Mouse (Mus musculus): ENCODE data around the gene Pias3. TPM values are rescaled to one million over a fixed set of nuclear protein-coding genes. Genes with fewer than 3 reads are reported as not detected.
A peak's percentile ranks its signal among the peaks of the same experiment; 100 is the strongest.

Gene Pias3
- total RNA-seq, 1 experiment: 14.6 TPM

DNA sequence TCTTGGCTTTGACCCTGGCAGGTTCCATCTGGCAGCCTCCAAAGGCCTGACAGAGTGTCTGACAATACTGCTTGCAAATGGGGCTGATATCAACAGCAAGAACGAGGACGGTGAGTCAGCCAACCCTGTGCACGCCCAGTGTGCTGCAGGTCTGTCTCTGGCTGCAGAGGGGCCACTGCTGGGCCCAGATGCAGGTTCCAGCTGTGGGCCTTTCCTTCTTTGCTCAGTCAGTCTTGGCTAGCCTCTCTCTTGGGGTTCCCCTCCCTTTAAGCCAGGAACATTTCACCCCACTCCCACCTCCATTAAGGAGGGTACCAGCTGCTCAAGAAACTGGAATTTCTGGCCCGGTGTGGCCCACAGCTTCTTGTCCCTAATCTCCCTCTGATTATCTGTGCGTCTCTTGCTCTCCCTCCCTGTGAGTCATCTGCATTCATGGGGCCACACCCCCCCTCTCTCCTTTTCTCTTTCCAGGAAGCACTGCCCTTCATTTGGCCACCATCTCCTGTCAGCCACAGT, 17.0 kb upstream of the Pias3 start:
- no peak overlapping the region for H3K4me3 ChIP-seq (ENCODE audit: insufficient read depth in 1 of 2, low read depth in 1 of 2, low read length in 2 of 2, poor library complexity in 1 of 2, severe bottlenecking in 1 of 2)
- H3K9ac ChIP-seq (ENCODE audit: insufficient read depth, low read depth, low read length, poor library complexity, severe bottlenecking): peak overlapping the region; percentile 18; the same call in 1 of the 2 replicates
- H3K27ac ChIP-seq (ENCODE audit: insufficient read depth, low read depth, low read length, poor library complexity, severe bottlenecking): peak overlapping the region; percentile 90
- peaks cover 25 to 29% of the 10 kb centered on the region in 2 experiments for H3K4me1 ChIP-seq (ENCODE audit: control insufficient read depth in 2 of 2, insufficient read depth in 2 of 2, low read length in 2 of 2, poor library complexity in 1 of 2)
- DNase-seq (ENCODE audit: low read depth, low spot score): no peak
- no peaks in the 10 kb centered on the region for H3K36me3 ChIP-seq (ENCODE audit: control insufficient read depth, insufficient read depth, low read length, poor library complexity, severe bottlenecking)
- no peaks in the 10 kb centered on the region for H3K9me3 ChIP-seq (ENCODE audit: control insufficient read depth, insufficient read depth, low read depth, low read length)
- TF ChIP-seq MAFK (IDR thresholded peaks at IDR 0.05; ENCODE audit: insufficient read depth, low read depth, low read length): no peak
- no peak for TF ChIP-seq ZNF384 (IDR thresholded peaks at IDR 0.05; ENCODE audit: low read depth, low read length)
- TF ChIP-seq CHD2 (IDR thresholded peaks at IDR 0.05; ENCODE audit: low read depth, low read length): no peak
- TF ChIP-seq HCFC1 (IDR thresholded peaks at IDR 0.05; ENCODE audit: borderline replicate concordance, insufficient read depth, low read length): no peak
- no peak for TF ChIP-seq ZC3H11A (IDR thresholded peaks at IDR 0.05; ENCODE audit: borderline replicate concordance, low read depth, low read length)
- in situ Hi-C loops (cut with MboI; ENCODE audit: low sequenced_read_pairs in 2 of 2, unreplicated experiment in 2 of 2): no loop called here

DNA sequence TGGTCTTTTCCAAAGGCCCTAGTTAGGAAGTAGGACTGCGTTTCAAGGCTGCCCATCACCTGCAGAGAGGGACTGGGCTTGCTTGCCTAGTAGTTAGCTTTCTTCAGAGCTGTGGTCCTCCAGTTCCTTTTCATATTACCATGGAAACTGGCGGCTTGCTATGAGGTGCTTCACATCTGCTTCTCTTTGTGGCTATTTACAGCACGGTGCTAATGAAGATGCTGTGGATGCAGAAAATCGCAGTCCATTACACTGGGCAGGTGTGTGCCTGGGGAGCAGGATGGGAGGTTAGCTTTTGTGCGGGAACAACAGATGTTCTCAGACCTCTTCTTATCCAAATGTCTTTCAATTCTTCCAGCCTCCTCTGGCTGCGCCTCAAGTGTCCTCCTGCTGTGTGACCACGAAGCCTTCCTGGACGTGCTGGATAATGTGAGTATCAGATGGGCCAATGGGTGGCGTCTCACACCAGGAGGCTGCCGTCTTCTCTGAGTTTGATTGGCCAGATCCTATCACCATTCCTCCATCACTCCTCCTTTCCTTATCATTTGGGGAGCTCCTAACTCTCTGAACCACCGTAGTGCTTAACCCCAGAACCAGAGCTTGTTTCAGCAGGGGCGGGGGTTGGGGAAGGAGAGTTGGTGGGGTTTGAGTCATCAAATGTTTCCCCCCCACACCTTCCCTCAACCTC, 15.8 kb upstream of the Pias3 start:
- DNase-seq (ENCODE audit: low read depth, low spot score): no peak
- TF ChIP-seq MAFK (IDR thresholded peaks at IDR 0.05; ENCODE audit: insufficient read depth, low read depth, low read length) (no peak), CHD2 (IDR thresholded peaks at IDR 0.05; ENCODE audit: low read depth, low read length) (no peak), HCFC1 (IDR thresholded peaks at IDR 0.05; ENCODE audit: borderline replicate concordance, insufficient read depth, low read length) (no peak), ZC3H11A (IDR thresholded peaks at IDR 0.05; ENCODE audit: borderline replicate concordance, low read depth, low read length) (no peak), ZNF384 (IDR thresholded peaks at IDR 0.05; ENCODE audit: low read depth, low read length) (no peak)
- Histone ChIP-seq H3K27ac (ENCODE audit: insufficient read depth, low read depth, low read length, poor library complexity, severe bottlenecking) (no peak overlapping the region), H3K9me3 (ENCODE audit: control insufficient read depth, insufficient read depth, low read depth, low read length) (no peaks in the 10 kb centered on the region), H3K4me1 (ENCODE audit: control insufficient read depth in 2 of 2, insufficient read depth in 2 of 2, low read length in 2 of 2, poor library complexity in 1 of 2) (peaks cover 27% of the 10 kb centered on the region in 2 experiments), H3K36me3 (ENCODE audit: control insufficient read depth, insufficient read depth, low read length, poor library complexity, severe bottlenecking) (no peaks in the 10 kb centered on the region), H3K4me3 (ENCODE audit: insufficient read depth in 1 of 2, low read depth in 1 of 2, low read length in 2 of 2, poor library complexity in 1 of 2, severe bottlenecking in 1 of 2) (no peak overlapping the region; a peak in 1 of 4 replicates), H3K9ac (ENCODE audit: insufficient read depth, low read depth, low read length, poor library complexity, severe bottlenecking) (no peak overlapping the region)
- in situ Hi-C loops (cut with MboI; ENCODE audit: low sequenced_read_pairs in 2 of 2, unreplicated experiment in 2 of 2): no loop called here

DNA sequence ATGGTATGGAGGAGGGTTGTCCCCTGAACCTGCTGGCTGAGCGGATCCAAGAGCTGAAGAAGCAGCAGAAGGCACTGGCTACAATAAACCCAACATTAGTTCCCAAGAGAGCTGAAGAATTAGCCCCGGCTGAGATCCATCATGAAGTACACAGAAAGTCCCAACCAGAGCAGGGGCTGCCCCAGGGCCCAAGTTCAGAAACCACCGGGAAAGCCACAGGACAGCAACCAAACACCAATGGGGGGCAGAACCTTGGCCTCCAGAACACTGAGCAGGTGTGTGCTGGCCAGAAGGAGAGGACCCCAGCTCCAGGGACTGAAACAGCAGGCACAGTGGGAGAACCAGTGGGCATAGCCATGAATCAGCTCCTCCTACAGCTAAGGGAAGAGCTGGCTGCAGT, 12.7 kb upstream of the Pias3 start:
- Histone ChIP-seq H3K9me3 (ENCODE audit: control insufficient read depth, insufficient read depth, low read depth, low read length) (no peaks in the 10 kb centered on the region), H3K36me3 (ENCODE audit: control insufficient read depth, insufficient read depth, low read length, poor library complexity, severe bottlenecking) (no peaks in the 10 kb centered on the region), H3K27ac (ENCODE audit: insufficient read depth, low read depth, low read length, poor library complexity, severe bottlenecking) (no peak overlapping the region), H3K4me3 (ENCODE audit: insufficient read depth in 1 of 2, low read depth in 1 of 2, low read length in 2 of 2, poor library complexity in 1 of 2, severe bottlenecking in 1 of 2) (no peak overlapping the region), H3K4me1 (ENCODE audit: control insufficient read depth in 2 of 2, insufficient read depth in 2 of 2, low read length in 2 of 2, poor library complexity in 1 of 2) (peaks cover 18 to 19% of the 10 kb centered on the region in 2 experiments), H3K9ac (ENCODE audit: insufficient read depth, low read depth, low read length, poor library complexity, severe bottlenecking) (no peak overlapping the region)
- in situ Hi-C loops (cut with MboI; ENCODE audit: low sequenced_read_pairs in 2 of 2, unreplicated experiment in 2 of 2): no loop called here
- TF ChIP-seq HCFC1 (IDR thresholded peaks at IDR 0.05; ENCODE audit: borderline replicate concordance, insufficient read depth, low read length) (no peak), CHD2 (IDR thresholded peaks at IDR 0.05; ENCODE audit: low read depth, low read length) (no peak), ZNF384 (IDR thresholded peaks at IDR 0.05; ENCODE audit: low read depth, low read length) (no peak), MAFK (IDR thresholded peaks at IDR 0.05; ENCODE audit: insufficient read depth, low read depth, low read length) (no peak), ZC3H11A (IDR thresholded peaks at IDR 0.05; ENCODE audit: borderline replicate concordance, low read depth, low read length) (no peak)
- no peak for DNase-seq (ENCODE audit: low read depth, low spot score)

DNA sequence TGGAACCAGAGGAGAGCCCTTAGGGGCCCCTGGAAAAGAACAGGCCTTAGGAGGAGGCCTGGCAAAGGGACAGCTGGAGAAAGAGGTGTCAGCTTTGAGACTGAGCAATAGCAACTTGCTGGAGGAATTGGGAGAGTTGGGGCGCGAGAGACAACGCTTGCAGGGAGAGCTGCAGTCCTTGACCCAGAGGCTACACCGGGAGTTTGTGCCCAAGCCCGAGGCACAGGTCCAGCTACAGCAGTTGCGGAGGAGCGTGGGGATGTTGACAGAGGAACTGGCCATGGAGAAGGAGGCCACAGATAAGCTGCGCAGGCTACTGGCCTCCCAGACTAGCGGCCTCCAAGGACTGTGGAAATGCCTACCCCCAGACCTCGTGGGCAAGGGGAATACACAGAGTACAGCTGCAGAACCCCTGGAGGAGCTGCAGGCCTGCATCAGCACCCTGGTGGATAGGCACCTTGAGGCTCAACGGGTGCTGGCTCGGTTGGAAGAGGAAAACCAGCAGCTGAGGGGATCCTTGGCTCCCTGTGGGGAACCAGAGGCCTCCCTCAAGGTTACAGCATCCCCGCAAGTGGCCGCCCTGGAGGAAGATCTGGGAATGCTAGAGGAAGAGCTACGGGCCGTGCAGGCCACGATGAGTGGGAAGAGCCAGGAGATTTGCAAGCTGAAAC, 11.9 kb upstream of the Pias3 start:
- in situ Hi-C loops (cut with MboI; ENCODE audit: low sequenced_read_pairs in 2 of 2, unreplicated experiment in 2 of 2): no loop called here
- H3K27ac ChIP-seq (ENCODE audit: insufficient read depth, low read depth, low read length, poor library complexity, severe bottlenecking): no peak overlapping the region

More for the DNA sequence above, 11.9 kb upstream of the Pias3 start:
- no peaks in the 10 kb centered on the region for H3K36me3 ChIP-seq (ENCODE audit: control insufficient read depth, insufficient read depth, low read length, poor library complexity, severe bottlenecking)
- peak overlapping the region; percentile 40 to 49 for H3K4me3 ChIP-seq (ENCODE audit: insufficient read depth in 1 of 2, low read depth in 1 of 2, low read length in 2 of 2, poor library complexity in 1 of 2, severe bottlenecking in 1 of 2)
- TF ChIP-seq MAFK (IDR thresholded peaks at IDR 0.05; ENCODE audit: insufficient read depth, low read depth, low read length) (no peak), HCFC1 (IDR thresholded peaks at IDR 0.05; ENCODE audit: borderline replicate concordance, insufficient read depth, low read length) (no peak), CHD2 (IDR thresholded peaks at IDR 0.05; ENCODE audit: low read depth, low read length) (no peak), ZNF384 (IDR thresholded peaks at IDR 0.05; ENCODE audit: low read depth, low read length) (no peak), ZC3H11A (IDR thresholded peaks at IDR 0.05; ENCODE audit: borderline replicate concordance, low read depth, low read length) (no peak)
- H3K9ac ChIP-seq (ENCODE audit: insufficient read depth, low read depth, low read length, poor library complexity, severe bottlenecking): peak overlapping the region; percentile 25; the same call in 1 of the 2 replicates
- DNase-seq (ENCODE audit: low read depth, low spot score): no peak
- peaks cover 14 to 19% of the 10 kb centered on the region in 2 experiments for H3K4me1 ChIP-seq (ENCODE audit: control insufficient read depth in 2 of 2, insufficient read depth in 2 of 2, low read length in 2 of 2, poor library complexity in 1 of 2)
- no peaks in the 10 kb centered on the region for H3K9me3 ChIP-seq (ENCODE audit: control insufficient read depth, insufficient read depth, low read depth, low read length)
